Mouse (Mus musculus) spleen, adult 2 months (tissue): Measurements from ENCODE around the gene Ptdss2.

Experiments used
- CTCF ChIP-seq: fragments of 200-500 bp; IDR thresholded peaks from 2 replicates; pipeline ENCODE4 v1.5.1; 2011; ENCODE audit warnings: mild to moderate bottlenecking, inconsistent platforms; ENCODE audit not compliant: insufficient read depth, insufficient read length, insufficient replicate concordance; ENCODE audit errors: extremely low read depth
- POLR2A ChIP-seq: fragments of 200-500 bp; IDR thresholded peaks from 2 replicates; pipeline ENCODE4 v1.6.1; 2011; ENCODE audit warnings: low read depth, low read length, inconsistent platforms

GRCm38 (mm10) chr7:141148639-141149038 lies 26.5 kb downstream of the Ptdss2 start:
- TF ChIP-seq CTCF (no peak), POLR2A (no peak)
